Mouse (Mus musculus): ENCODE results near the gene Bmp4.

Gene Bmp4

DNA sequence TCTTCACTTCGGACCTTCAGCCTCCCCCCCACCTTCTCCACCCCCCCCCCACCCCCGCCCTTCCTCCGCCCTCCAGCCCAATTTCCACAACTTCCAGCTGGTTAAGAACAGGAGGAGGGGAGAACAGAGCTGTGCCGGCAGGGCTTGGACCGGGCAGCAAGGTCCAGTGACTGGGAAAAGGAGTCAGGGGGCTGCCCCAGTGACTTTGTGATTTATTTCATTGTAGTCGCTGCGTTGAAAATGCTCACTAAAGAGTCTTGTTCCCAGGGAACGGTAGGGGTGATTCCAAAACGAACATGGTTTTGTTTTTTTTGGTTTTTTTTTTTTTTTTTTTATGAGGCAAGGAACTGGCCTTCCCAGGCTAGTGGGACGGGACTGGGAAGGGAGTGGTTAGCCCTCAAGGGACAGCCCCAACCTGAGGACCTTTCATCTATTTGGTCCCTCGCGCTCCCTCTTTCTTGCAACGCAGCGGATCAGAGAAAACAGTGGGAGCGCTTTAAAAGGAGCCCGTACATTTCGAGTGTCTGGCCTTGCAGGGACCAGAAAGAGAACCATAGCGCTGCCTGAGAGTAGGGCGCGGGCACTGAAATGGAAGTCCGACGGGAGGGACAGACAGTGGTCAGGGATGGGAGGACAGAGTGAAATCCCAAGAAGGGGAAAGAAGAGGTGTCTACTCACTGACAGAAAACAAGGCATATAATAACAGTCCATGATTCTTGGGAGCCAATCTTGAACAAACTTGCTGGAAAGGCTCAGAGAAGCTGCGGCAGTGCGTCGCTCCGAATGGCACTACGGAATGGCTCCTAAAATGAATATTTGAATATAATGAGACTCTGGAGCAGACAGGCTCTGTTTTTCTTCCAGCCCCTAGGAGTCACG, 3.8 kb downstream of the Bmp4 start:
- DNase-seq (ENCODE audit: low read depth), result no peak

- no peak for DNase-seq (ENCODE audit: low read depth)
These were observed 4.6 kb downstream of the Bmp4 start for GRCm38 (mm10) chr14:46385701-46386477.

GRCm38 (mm10) chr14:46384946-46385691, 5.3 kb downstream of the Bmp4 start:
- no peak for DNase-seq (ENCODE audit: low read depth)

GRCm38 (mm10) chr14:46381457-46381856, 9.0 kb downstream of the Bmp4 start:
- no peak for DNase-seq (ENCODE audit: low read depth)

GRCm38 (mm10) chr14:46380286-46380721, 10.2 kb downstream of the Bmp4 start:
- DNase-seq (ENCODE audit: low read depth), result no peak

DNA sequence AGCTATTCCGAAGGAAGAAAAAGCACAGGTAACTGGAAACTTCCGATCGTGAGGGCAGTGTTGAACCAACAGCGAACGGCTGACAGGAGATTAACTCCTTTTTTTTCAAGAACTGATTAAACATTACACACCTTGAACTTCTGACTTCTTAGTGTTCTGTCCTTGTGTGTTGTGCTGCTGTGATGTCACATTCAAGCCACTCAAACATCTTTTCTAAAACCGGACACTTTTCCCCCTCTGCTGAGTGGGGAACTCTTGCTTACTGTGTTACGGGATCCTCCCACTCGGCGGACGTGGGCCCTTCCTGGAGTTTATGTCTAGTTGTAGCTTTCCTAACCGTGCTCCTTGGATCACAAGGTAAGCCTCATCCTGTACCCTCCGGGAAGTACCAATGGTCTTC, 11.2 kb downstream of the Bmp4 start, which contains the start of gene Gm15217:
Gene Gm15217 (plus strand): TSS at position 130 of the 400 bp plus-strand sequence.
- DNase-seq (ENCODE audit: low read depth), result no peak

- no peak for DNase-seq (ENCODE audit: low read depth)
These were observed 14.7 kb downstream of the Bmp4 start for GRCm38 (mm10) chr14:46375796-46376195.

DNA sequence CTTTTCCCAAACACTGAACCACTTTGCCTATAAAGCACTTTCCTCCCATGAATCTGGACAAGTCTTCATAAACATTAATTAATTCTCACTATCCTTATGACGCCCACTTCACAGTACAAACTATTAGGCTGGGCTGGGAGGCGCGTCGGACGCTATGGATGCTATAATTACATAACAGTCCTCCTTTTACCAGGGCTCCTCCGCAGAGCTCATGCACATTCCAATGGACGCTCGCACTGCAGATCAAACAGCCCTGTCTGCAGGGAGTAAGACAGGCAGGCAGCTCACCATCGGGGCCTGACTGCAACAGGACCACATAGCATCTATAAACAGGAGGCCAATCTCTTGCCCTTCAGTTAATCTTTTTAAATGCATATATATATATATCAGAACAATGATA, 18.0 kb downstream of the Bmp4 start:
- no peak for DNase-seq (ENCODE audit: low read depth)

- DNase-seq (ENCODE audit: low read depth), result no peak
These were observed 27.3 kb downstream of the Bmp4 start for GRCm38 (mm10) chr14:46363209-46363608.

GRCm38 (mm10) chr14:46357696-46358095, 32.8 kb downstream of the Bmp4 start:
- no peak for DNase-seq (ENCODE audit: low read depth)

GRCm38 (mm10) chr14:46357286-46357685, 33.2 kb downstream of the Bmp4 start:
- no peak for DNase-seq (ENCODE audit: low read depth)

DNA sequence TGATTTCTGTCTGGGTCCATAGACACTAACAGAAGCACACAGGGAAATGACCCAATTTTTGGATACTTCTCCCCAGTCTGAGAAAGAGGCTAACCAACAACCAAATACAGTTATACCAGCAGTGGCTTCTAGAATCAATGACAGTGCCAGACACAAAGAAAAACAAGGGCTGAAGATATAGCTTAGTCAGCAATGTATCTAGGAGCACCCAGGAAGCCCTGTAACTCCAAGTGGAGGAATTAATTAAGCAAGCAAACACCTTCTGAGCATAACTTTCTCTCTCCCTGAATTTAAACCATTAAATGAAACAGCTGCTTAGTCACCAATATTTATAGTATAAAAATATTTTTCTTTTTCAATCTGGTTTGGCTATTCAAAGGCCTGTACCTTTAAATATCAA, 45.7 kb downstream of the Bmp4 start:
- DNase-seq (ENCODE audit: low read depth), result no peak

GRCm38 (mm10) chr14:46338801-46339200, 51.7 kb downstream of the Bmp4 start:
- no peak for DNase-seq (ENCODE audit: low read depth)

All from 416B (cell line).